Mouse (Mus musculus) natural killer cell, adult 2 months (primary cell): Measurements from ENCODE around the gene Gm43518.

Source experiments
- DNase-seq, 2 experiments: peaks; one replicate each; pipeline ENCODE4 v3.0.0; 2022; ENCODE audit warnings: low spot score in 2 of 2

Gene Gm43518

GRCm38 (mm10) chr5:123927118-123927517 lies at the start of gene Gm43518:
Gene Gm43518 (plus strand): TSS chr5:123927418.
- DNase-seq: no peak

DNA sequence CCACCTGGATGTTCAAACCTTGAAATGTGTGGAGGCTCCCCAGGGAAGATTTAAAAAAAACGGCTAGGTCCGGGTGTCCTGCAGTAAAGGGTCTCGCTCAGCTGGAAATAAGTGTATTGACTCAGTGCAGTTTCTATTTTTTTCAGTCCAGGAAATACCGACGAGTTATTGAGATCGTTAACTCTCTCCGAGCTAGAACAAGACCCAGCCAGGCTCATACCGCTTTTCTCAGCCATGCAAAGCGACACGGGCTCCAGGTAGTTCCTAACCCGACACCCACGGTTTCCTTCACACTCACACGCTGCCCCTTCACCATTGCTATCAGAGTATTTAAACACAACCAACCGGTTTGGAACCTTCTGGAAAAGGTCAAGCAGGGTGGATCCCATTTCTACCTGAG lies 49.2 kb upstream of the Gm43518 start:
- DNase-seq: no peak

- no peak for DNase-seq
These were observed 47.3 kb upstream of the Gm43518 start, which contains the start of gene Hcar1 for GRCm38 (mm10) chr5:123879928-123880327. Gene Hcar1 (minus strand): TSS chr5:123880020.

DNA sequence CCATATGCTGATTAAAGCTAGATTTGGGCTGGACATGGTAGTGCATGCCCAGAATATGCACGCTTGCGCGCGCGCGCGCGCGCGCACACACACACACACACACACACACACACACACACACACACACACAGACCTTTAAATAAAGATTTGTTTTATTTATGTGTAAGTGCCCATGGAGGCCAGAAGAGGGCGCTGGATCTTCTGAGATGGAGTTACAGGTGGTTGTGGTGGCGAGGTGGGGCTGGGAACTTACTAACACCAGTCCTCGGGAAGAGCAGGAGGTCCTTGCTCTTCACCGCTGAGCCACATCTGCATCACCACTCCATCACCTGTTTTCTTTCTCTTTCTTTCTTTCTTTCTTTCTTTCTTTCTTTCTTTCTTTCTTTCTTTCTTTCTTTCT lies 46.4 kb upstream of the Gm43518 start:
- no peak for DNase-seq

- DNase-seq: no peak
These were observed 43.3 kb upstream of the Gm43518 start for GRCm38 (mm10) chr5:123883891-123884290.

DNA sequence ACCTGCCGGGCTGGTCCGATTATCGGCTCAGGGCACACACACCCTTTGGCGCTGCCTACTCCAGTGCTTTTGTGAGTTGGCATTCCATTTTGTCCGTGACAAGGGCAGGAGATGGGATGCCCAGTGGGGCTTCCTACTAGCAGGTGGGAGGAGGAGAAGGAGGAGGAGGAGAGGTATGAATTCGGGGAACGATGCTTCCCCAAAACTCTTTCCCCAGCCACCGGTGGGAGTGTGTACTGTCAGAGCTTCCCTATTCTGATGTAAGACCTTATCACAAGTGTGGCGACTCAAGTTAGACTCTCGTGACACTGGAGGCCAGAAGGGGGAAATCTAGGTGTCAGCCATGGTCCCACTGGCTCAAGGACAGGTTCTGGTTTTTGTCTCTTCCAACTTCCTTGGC lies 42.9 kb upstream of the Gm43518 start:
- DNase-seq: no peak

GRCm38 (mm10) chr5:123886365-123886764 lies 40.9 kb upstream of the Gm43518 start:
- no peak for DNase-seq

GRCm38 (mm10) chr5:123890312-123890711 lies 36.9 kb upstream of the Gm43518 start:
- no peak for DNase-seq

GRCm38 (mm10) chr5:123890987-123891386 lies 36.2 kb upstream of the Gm43518 start:
- DNase-seq: no peak

DNA sequence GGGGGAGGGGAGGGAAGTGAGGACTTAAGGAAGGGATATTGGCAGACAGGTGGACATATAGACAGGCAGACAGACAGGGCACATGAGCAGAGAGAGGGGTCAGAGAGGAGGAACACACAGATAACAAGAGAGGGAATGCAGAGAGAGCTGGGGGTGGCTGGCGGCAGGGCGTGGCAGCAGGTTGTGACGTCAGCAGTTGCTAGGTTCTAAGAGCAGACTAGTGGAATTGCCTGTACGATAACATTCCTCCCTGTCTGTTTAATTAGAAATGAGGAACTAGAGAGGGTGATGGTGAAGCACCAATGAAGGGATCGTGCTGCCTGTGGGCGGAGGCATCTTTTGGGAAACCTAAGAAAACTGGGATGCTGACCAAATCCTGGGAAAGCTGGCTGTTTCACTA lies 35.5 kb upstream of the Gm43518 start:
- DNase-seq: peak; percentile 51 to 68

GRCm38 (mm10) chr5:123893520-123893919 lies 33.7 kb upstream of the Gm43518 start:
- no peak for DNase-seq

- DNase-seq: no peak
These were observed 30.8 kb upstream of the Gm43518 start for GRCm38 (mm10) chr5:123896395-123896794.

DNA sequence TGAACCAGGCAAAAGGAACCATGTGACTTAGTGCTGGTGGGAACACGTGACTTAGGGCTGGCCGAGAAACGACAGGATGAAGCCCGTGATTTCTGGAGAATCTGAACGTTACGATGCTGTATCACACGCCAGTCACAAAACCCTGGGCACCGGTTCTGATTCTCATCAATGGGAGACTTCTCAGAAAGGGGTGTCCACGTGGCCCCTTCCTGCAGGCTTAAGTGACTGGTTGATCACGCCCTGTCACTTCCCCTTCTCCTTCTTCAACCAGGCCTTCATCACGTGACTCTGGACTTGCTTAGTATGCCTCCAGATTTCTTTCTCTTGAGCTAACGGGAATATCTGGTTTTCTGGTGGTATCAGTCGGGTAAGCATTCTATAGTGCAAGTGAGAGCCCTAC lies 29.9 kb upstream of the Gm43518 start:
- peak in 1 of 2 experiments; percentile 21 for DNase-seq

DNA sequence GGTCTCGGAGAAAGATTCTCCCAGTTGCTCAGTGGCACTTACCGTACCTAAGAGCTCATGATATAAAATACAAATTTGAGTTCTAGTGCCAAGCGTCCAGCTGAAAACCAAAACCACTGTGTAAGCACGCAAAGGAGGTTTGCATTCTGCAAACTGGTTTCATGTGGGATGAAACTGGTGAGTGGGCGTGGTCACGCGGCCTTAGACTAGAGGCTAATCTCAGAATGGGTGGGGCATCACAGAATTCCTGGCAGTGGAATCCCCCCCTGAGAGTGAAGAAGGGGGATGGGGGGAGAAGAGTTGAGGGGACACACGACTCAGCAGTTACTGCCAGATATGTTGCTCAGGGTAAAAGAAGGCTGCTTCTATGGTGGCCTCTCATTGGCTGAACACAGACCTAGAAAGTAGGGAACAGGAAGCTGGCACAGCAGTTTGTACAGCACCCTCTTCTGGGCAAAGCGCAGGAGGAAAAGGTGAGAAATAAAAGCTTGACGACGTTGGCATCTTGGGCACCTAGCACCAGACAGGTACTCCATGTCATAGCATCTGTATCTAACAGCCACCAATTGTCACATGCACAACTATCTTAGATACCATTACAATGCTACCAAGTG lies 23.1 kb upstream of the Gm43518 start:
- DNase-seq: no peak

DNA sequence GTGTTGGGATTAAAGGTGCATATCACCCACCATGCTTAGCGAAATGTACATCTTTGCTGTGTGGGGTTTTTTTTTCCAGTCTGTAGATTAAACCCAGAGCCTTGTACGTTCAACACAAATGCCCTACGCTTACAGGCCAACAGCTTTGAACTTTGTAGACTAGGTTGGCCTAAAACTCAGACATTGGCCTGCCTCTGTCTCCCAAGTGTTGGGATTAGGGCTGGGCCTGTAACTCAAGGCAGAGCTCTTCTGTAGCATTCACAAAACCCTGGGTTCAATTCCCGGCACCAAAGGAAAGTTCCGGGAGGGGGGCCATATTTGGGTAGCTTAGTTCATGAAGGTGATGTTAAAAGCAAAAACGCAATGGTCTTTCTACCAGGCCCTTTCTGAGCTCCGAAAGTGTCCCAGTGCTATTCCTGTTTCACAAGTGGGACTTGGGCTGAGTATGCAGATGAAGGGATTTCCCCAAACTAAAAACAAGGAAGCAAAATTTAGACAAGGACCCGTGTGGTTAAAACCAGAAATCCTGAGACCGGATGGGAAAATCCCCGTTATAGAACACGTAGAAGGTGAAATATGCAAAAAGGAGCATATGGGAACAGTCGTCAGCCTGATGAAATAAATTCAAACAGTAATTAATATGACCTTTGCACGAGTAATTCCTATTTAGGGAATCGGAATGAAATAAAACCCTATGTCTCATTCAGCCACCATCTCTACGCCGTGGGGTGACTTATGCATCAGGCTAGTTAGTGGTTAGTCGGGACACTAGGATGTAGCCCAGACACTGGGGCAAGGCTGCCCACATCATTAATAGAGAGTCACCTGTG lies 20.9 kb upstream of the Gm43518 start:
- DNase-seq: no peak

DNA sequence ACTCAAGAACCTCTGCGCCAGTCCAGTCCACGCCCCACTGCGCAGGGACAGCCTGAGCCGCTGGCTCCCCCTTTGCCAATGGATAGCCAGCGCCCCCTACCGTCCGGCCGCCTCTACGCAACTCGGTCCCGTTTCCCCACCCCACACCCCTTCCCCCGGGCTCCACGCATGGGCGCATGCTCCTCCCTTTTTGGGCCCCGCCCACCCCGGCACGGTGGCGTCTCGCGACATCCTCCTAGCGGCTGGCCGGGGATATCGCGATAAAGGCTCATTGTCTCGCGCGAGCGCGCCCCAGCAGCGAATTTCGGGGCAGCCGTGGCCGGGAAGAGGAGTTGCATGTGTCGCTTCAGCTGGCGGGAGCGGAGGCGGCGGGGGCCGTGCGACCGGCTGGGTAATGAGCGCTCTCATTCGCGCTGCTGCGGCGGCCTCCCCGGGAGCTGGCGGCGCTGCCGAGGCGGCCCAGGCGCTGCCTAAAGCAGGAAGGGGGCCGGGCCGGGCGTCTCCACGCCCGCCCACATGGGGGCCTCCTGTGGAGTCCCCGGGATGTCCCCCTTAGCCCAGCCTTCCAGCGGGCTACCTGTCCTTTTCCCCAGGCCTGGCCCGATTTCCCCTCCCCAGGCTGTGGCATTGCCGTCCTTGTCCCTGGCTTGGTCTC lies 20.1 kb upstream of the Gm43518 start, which contains the start of gene Denr:
TSS of gene Denr (plus strand) at position 200 of the 655 bp plus-strand sequence.
- peak; percentile 99 for DNase-seq

DNA sequence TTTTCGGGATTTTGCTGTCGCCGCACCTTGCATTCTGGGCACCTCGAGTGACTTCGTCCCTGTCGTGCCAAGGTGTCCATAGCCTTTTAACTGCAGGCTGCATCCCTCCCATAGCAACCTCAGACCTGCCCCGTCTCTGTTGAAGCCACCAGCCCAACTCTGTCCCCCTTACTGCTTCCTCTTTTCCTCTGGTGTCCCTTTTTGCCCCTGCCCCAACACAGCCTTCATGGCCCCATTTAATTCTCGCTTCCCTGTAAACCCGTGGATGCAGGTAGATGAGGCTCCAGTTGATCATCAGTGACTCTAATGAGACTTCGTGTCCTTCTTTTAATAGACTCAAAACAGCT lies 19.6 kb upstream of the Gm43518 start:
- DNase-seq: no peak

- DNase-seq: peak; percentile 30 to 31
These were observed 12.4 kb upstream of the Gm43518 start for GRCm38 (mm10) chr5:123914852-123915251.

GRCm38 (mm10) chr5:123922112-123922511 lies 5.1 kb upstream of the Gm43518 start:
- no peak for DNase-seq

GRCm38 (mm10) chr5:123930508-123930989 lies 3.3 kb downstream of the Gm43518 start, which contains the start of gene Ccdc62:
Gene Ccdc62 (plus strand): TSS chr5:123930679.
- peak; percentile 88 to 92 for DNase-seq

DNA sequence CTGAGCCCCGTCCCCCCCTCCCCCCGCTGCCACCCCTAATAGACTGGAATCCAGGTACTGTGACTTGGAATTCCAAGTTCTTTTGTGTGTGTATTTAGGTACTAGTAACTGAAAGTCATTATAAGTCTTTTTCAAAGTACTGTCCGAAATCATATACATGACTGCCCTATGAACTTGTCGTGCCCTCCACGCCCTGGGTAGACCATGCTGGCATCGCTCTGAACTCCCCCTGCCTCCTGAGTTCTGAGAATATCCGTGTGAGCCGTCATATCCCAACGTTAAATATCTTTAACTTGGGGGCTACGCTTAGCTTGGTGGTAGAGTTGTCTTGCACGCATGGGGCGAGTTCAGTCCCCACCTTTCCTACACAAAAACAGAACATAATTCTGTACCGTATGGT lies 3.9 kb downstream of the Gm43518 start:
- no peak for DNase-seq

GRCm38 (mm10) chr5:123932927-123933326 lies 5.7 kb downstream of the Gm43518 start:
- no peak for DNase-seq
